Mouse (Mus musculus) gastrocnemius, postnatal 10 days (tissue): ENCODE results near the gene Ddx23. TPM values are rescaled to one million over a fixed set of nuclear protein-coding genes. Genes with fewer than 3 reads are reported as not detected.

Experiments
- DNase-seq: peaks from one replicate; pipeline ENCODE4 v3.0.0; 2021; ENCODE audit warnings: mixed read lengths
- total RNA-seq, 2 experiments: library from RNA; stranded (reverse); gene quantifications; 2 replicates each; pipeline ENCODE4 v1.2.3; 2021

The Ddx23 gene
- total RNA-seq, 2 experiments from 2014 or later, result 53.6 to 57.6 TPM

DNA sequence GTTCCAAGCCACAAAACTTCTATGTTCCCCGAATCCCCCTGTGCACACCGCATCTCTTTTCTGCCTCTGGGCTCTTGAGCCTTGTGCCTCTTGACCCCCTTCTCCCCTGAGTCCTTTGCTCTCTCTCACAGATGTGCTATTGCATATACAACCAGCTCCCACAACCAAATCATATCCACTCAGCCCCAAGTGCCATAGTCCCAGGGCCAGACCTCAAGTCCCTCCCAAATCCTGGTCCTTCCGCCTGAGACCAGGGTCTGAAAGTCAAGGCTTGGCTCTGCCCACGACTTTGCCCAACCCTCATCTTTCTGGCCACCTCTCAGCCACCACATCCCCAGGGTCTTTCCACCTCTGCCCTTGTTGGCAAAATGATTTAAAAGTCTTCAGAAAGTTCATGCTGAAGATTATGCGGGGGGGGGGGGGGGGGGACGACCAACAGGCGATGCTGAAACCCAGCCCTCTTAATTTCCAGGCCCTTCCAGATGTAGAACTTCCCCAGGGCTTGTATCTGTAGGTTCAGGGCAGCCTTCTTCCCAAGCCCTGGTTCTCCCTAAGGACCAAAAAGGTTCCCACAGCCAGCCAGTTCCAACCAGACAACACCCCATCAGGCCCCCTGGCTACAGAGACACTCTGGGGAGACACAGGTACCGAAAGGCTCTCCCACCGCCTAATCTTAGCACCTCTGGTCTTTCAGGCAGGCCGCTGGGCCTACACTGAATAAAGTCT is 54.5 kb downstream of the Ddx23 start:
- no peak for DNase-seq

- DNase-seq, result peak; percentile 44
These were observed 55.1 kb downstream of the Ddx23 start for GRCm38 (mm10) chr15:98607557-98607956.

DNA sequence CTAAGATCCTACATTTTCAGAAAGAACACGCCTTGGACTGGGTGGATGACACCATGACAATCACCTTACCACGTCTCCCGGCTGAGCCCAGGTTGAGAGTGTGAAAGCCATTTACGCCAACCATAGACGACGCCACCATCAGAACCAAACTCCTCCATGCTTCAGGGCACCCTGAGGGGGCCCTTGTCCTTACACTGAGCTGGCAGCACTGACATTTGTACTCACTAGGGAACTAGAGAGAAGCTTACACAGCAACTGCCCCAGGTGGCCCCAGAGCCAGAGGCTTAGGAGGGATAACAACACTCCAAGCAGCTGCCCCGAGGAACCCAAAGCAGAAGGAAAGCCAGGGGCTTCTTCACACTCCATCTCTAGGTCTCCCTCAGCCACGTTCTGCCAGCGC is 56.0 kb downstream of the Ddx23 start:
- DNase-seq, result no peak

- DNase-seq, result no peak
These were observed 56.6 kb downstream of the Ddx23 start for GRCm38 (mm10) chr15:98606051-98606536.

DNA sequence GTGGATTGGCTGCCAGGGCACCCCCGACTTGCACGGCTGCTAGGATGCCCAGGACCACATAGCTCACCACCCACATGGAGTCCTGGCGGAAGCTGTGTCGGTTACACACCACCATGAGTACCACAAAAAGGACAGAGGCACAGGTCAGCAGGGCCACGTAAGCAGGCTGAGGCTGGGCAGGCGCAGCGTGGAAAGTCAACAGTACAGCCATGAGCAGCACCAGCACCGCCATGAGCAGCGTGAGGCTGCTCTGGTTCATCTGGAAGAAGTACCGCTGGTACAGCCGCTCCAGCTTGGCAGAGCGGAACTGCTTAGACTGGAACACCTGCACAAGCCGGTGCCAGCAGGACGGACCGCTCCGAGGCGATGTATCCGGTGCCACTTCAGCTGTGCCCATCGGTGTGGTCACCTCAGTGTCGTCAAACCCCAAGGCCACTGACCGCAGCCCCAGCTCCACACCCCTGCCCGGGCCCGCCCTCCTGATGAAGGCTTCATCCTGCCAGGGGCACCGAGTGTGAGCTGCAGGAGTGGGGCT is 58.6 kb downstream of the Ddx23 start:
- DNase-seq, result no peak

DNA sequence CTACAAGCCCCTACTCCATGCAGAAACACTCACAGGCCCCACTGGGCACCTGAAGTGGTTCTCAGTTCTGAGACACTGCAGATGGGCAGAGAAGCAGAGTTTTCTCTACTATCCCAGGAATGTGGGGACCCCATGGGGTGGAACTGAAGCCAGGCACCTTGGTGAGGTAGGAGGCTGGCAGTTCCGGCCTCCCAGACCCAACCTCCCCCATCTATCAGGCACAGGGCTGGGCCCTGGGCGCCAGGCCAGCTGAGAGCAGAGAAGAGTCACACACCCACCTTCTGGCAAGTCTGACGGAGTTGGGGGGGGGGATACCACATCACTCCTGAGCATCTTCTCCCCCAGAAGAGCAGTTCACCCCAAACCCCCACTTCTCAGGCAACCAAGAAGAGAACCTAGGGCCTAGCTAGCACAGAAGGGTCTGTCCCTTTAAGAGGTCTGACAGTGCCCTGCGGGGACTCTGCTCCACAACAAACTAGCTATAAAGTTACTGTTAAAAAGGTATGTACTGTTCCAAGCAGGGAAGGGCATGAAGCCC is 59.7 kb downstream of the Ddx23 start:
- DNase-seq, result no peak

DNA sequence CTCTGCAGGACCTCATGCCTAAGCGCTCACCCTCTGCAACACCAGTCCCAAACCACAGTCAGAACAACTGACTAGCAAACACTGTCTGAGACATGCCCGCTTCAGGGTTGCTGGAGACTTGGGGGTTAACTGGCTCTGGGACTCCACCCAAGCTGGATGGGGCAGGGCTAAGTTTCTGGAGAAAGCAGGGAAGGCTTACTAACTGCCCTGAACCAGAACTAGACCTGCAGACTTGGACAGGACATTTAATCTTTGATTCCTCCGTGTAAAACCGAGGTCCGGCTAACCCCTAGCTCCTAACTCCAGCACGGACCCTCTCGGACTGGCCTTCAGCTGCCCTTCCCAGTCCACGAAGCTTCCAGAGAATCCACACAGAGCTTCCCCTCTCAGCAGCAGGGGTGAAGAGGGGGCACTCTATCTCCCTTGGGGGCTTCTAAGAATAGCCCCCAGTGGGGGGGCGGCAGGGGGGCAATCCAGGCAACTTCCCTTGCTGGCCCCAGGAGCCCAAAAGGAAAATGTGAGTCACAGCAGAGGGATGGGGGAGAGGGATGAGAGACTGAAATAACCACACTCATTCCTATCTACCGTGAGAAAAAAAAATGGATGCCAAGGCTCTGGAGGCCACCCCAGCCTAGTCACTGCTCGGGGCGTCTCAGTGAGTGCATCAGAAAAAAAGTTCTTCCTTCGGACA is 60.4 kb downstream of the Ddx23 start:
- DNase-seq, result peak; percentile 54

GRCm38 (mm10) chr15:98601832-98602190 is 60.9 kb downstream of the Ddx23 start:
- DNase-seq, result no peak

GRCm38 (mm10) chr15:98600036-98600709 is 62.5 kb downstream of the Ddx23 start:
- peak; percentile 2 for DNase-seq

DNA sequence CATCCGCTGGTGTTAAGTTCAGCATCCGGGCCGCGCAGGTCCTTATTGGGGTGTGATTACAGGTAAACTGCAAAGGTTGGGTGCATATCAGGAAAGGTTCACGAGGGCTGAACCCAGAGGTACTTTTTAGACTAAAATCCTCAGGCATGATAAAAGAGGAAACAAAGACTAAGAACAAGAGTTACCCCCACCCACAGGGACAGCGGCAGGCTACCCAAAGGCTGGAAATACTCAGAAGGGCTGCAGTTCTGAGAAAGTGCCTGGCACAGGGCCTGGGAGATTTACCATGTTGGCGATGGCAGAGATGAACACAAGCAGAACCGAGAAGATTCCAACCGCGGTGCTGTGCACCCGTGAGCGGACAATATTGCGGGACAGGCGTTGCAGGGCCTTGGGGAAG is 66.1 kb downstream of the Ddx23 start:
- no peak for DNase-seq

Other genes with a start within 250 kb of the Ddx23 start
- gene Olfr282, start 231.7 kb downstream of the Ddx23 start, total RNA-seq, result not detected
- not detected for gene Olfr281, start 210.3 kb downstream of the Ddx23 start, total RNA-seq
- gene OR5BS1P, start 193.0 kb downstream of the Ddx23 start, total RNA-seq, result not detected
- under 1 TPM; 0.36 to 0.54 TPM for gene Lalba, start 180.2 kb downstream of the Ddx23 start, total RNA-seq
- not detected for gene Olfr279, start 170.5 kb downstream of the Ddx23 start, total RNA-seq
- gene Kansl2, start 128.6 kb downstream of the Ddx23 start, total RNA-seq, result 10 to 100 TPM; 71.5 to 77.4 TPM
- gene Ccnt1, start 92.0 kb downstream of the Ddx23 start, total RNA-seq, result 10 to 100 TPM; 21.7 to 30.4 TPM
- not detected for gene 4930415O20Rik, start 91.9 kb downstream of the Ddx23 start, total RNA-seq
- gene Adcy6, start 52.8 kb downstream of the Ddx23 start, total RNA-seq, result 10 to 100 TPM; 39.9 to 45.3 TPM
- gene Cacnb3, start 32.1 kb downstream of the Ddx23 start, total RNA-seq, result 10 to 100 TPM; 12.0 to 15.4 TPM
- 1 to 10 TPM in 1 of 2 experiments, under 1 TPM in 1; 0.49 to 1.9 TPM for gene Rnd1, start 14.6 kb upstream of the Ddx23 start, total RNA-seq
- gene Ccdc65, start 45.3 kb upstream of the Ddx23 start, total RNA-seq, result not detected
- gene Fkbp11, start 65.3 kb upstream of the Ddx23 start, total RNA-seq, result 10 to 100 TPM in 1 of 2 experiments, 1 to 10 TPM in 1; 8.0 to 13.1 TPM
- 10 to 100 TPM; 21.2 to 24.2 TPM for gene Arf3, start 100.3 kb upstream of the Ddx23 start, total RNA-seq
- 1 to 10 TPM; 1.3 to 1.5 TPM for gene Wnt10b, start 115.3 kb upstream of the Ddx23 start, total RNA-seq
- gene Wnt1, start 127.0 kb upstream of the Ddx23 start, total RNA-seq, result not detected
- 1 to 10 TPM; 2.2 to 2.7 TPM for gene Ddn, start 146.6 kb upstream of the Ddx23 start, total RNA-seq
- 10 to 100 TPM; 35.8 to 36.6 TPM for gene Prkag1, start 168.6 kb upstream of the Ddx23 start, total RNA-seq
- gene Kmt2d, start 208.3 kb upstream of the Ddx23 start, total RNA-seq, result 10 to 100 TPM; 46.9 to 59.9 TPM
- 1 to 10 TPM; 2.1 to 2.7 TPM for gene Rhebl1, start 231.6 kb upstream of the Ddx23 start, total RNA-seq
- gene Dhh, start 235.6 kb upstream of the Ddx23 start, total RNA-seq, result 1 to 10 TPM; 3.6 to 4.0 TPM